Mouse (Mus musculus): ENCODE measurements around the gene Tmc2.

GRCm38 (mm10) chr2:130207376-130207775, 12.4 kb downstream of the Tmc2 start:
- no peak for TF ChIP-seq CTCF (conservative IDR thresholded peaks at IDR 0.05; ENCODE audit: low read length)
- TF ChIP-seq POU5F1 (IDR thresholded peaks at IDR 0.05; ENCODE audit: borderline replicate concordance, low read length) = no peak

Measured in E14TG2a.4 (cell line).